Mouse (Mus musculus) liver, adult 2 months (tissue): ENCODE results near the gene Phkg1.

Experiments
- CTCF ChIP-seq: fragments of 200-500 bp; IDR thresholded peaks from 2 replicates; pipeline ENCODE4 v1.5.1; 2011; ENCODE audit warnings: low read depth, low read length, control low read depth
- POLR2A ChIP-seq: fragments of 200-500 bp; IDR thresholded peaks from 2 replicates; pipeline ENCODE4 v1.6.1; 2011; ENCODE audit warnings: low read length, control low read depth; ENCODE audit not compliant: insufficient read depth; ENCODE audit errors: extremely low read depth

DNA sequence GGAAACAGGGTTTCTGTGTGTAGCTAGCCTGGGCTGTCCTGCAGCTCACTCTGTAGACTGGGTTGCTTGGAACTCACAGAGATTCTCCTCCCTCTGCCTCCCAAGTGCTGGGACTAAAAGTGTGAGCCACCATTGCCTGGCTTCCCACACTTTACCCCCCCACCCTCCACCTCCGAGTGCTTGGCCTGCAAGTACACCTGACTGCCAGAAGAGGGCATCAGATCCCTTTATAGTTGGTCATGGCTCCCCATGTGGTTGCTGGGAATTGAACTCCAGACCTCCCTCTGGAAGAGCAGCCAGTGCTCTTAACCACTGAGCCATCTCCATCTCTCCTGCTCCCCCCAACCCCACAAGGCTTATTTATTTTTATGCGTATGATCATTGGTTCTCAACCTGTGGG is 15.7 kb upstream of the Phkg1 start:
- TF ChIP-seq CTCF (peak; percentile 89), POLR2A (no peak)
